Mouse (Mus musculus) stomach, embryonic 14.5 days (tissue): Measurements from ENCODE around the gene Gpr19. TPM values are rescaled to one million over a fixed set of nuclear protein-coding genes. Genes with fewer than 3 reads are reported as not detected.

ENCODE experiments used
- ATAC-seq: fragments of 200-750 bp; cut with Nextera tagmentation; 2 replicates; pipeline ENCODE4 v1.8.0; 2017; ENCODE audit warnings: low read depth, moderate TSS enrichment; ENCODE audit not compliant: insufficient number of reproducible peaks, insufficient read depth, low FRiP score
- H3K27ac ChIP-seq: fragments of 300-500 bp; sonication (generic); 2 replicates; pipeline ENCODE4 v1.5.1; 2014; ENCODE audit warnings: mild to moderate bottlenecking, low read length, moderate library complexity, mixed read lengths
- H3K27me3 ChIP-seq: fragments of 300-500 bp; sonication (generic); 2 replicates; pipeline ENCODE4 v1.6.1; 2014; ENCODE audit warnings: low read length, control low read depth, mixed read lengths; ENCODE audit not compliant: control insufficient read depth, insufficient read depth
- H3K36me3 ChIP-seq: fragments of 300-500 bp; sonication (generic); 2 replicates; pipeline ENCODE4 v1.6.1; 2014; ENCODE audit warnings: mild to moderate bottlenecking, control low read depth, low read length, moderate library complexity, mixed read lengths; ENCODE audit not compliant: control insufficient read depth, insufficient read depth
- H3K4me1 ChIP-seq: fragments of 300-500 bp; sonication (generic); 2 replicates; pipeline ENCODE4 v1.6.1; 2014; ENCODE audit warnings: low read length, control low read depth, mixed read lengths; ENCODE audit not compliant: control insufficient read depth, insufficient read depth
- H3K4me2 ChIP-seq: fragments of 300-500 bp; sonication (generic); replicated peaks from 2 replicates; pipeline ENCODE4 v1.6.1; 2014; ENCODE audit warnings: low read depth, low read length, control low read depth
- H3K4me3 ChIP-seq: fragments of 300-500 bp; sonication (generic); 2 replicates; pipeline ENCODE4 v1.5.1; 2014; ENCODE audit warnings: low read depth, low read length, control low read depth
- H3K9ac ChIP-seq: fragments of 300-500 bp; sonication (generic); replicated peaks from 2 replicates; pipeline ENCODE4 v1.6.1; 2014; ENCODE audit warnings: low read depth, mild to moderate bottlenecking, control low read depth, low read length, moderate library complexity, mixed read lengths
- H3K9me3 ChIP-seq: fragments of 300-500 bp; sonication (generic); 2 replicates; pipeline ENCODE4 v1.6.1; 2016; ENCODE audit warnings: low read depth, low read length, control low read depth; ENCODE audit not compliant: control insufficient read depth
- WGBS: fragments of 180-500 bp; shearing (Covaris S2); extraction: QIAGEN DNeasy Blood & Tissue Kit; methylation state at CpG from one replicate; pipeline ENCODE4 v1.1.7; 2014; 5-methylcytosine and 5-hydroxymethylcytosine counted together
- polyA plus RNA-seq: library from polyadenylated mRNA; unstranded; fragments of >200 nt; fragmentation: Nextera tagmentation; extraction: Ambion mirVana; gene quantifications from 2 replicates; pipeline ENCODE4 v1.2.1, GENCODE M21; 2014

Gene Gpr19
- polyA plus RNA-seq, 1 experiment from 2014 or later: 12.3 TPM

GRCm38 (mm10) chr6:134876795-134877194, 21.6 kb downstream of the Gpr19 start:
- 77% methylated on average over 6 of the region's 6 CpGs for WGBS
- ATAC-seq: no peak
- no peaks in the 10 kb centered on the region for H3K4me1 ChIP-seq
- H3K27ac ChIP-seq: no peak overlapping the region
- H3K9me3 ChIP-seq: no peaks in the 10 kb centered on the region
- no peak overlapping the region for H3K9ac ChIP-seq
- H3K36me3 ChIP-seq: no peaks in the 10 kb centered on the region
- H3K27me3 ChIP-seq: no peaks in the 10 kb centered on the region
- no peak overlapping the region for H3K4me3 ChIP-seq
- no peak overlapping the region for H3K4me2 ChIP-seq

GRCm38 (mm10) chr6:134873018-134873417, 25.4 kb downstream of the Gpr19 start:
- H3K27ac ChIP-seq: no peak overlapping the region
- 75% methylated on average over 2 of the region's 2 CpGs for WGBS
- no peak overlapping the region for H3K9ac ChIP-seq
- no peaks in the 10 kb centered on the region for H3K27me3 ChIP-seq
- no peaks in the 10 kb centered on the region for H3K9me3 ChIP-seq
- ATAC-seq: no peak
- H3K4me2 ChIP-seq: no peak overlapping the region
- H3K4me1 ChIP-seq: no peaks in the 10 kb centered on the region
- H3K36me3 ChIP-seq: no peaks in the 10 kb centered on the region
- H3K4me3 ChIP-seq: no peak overlapping the region

GRCm38 (mm10) chr6:134872236-134872635, 26.1 kb downstream of the Gpr19 start:
- no peak overlapping the region for H3K4me3 ChIP-seq
- H3K9ac ChIP-seq: no peak overlapping the region
- ATAC-seq: no peak
- H3K27ac ChIP-seq: no peak overlapping the region
- H3K27me3 ChIP-seq: no peaks in the 10 kb centered on the region
- H3K36me3 ChIP-seq: no peaks in the 10 kb centered on the region
- no peaks in the 10 kb centered on the region for H3K4me1 ChIP-seq
- WGBS: 84% methylated on average over 2 of the region's 2 CpGs
- no peak overlapping the region for H3K4me2 ChIP-seq
- H3K9me3 ChIP-seq: no peaks in the 10 kb centered on the region

GRCm38 (mm10) chr6:134870887-134871286, 27.5 kb downstream of the Gpr19 start:
- Histone ChIP-seq H3K27me3 (no peaks in the 10 kb centered on the region), H3K9me3 (no peaks in the 10 kb centered on the region), H3K4me3 (no peak overlapping the region), H3K36me3 (no peaks in the 10 kb centered on the region), H3K27ac (no peak overlapping the region), H3K4me1 (no peaks in the 10 kb centered on the region), H3K4me2 (no peak overlapping the region), H3K9ac (no peak overlapping the region)
- no peak for ATAC-seq
- 97% methylated on average over 4 of the region's 4 CpGs for WGBS

GRCm38 (mm10) chr6:134870209-134870742, 28.1 kb downstream of the Gpr19 start:
- Histone ChIP-seq H3K9me3 (no peaks in the 10 kb centered on the region), H3K27me3 (no peaks in the 10 kb centered on the region), H3K4me3 (no peak overlapping the region), H3K4me1 (no peaks in the 10 kb centered on the region), H3K4me2 (no peak overlapping the region), H3K9ac (no peak overlapping the region), H3K27ac (no peak overlapping the region), H3K36me3 (no peaks in the 10 kb centered on the region)
- no peak for ATAC-seq
- WGBS: 90% methylated on average over 12 of the region's 12 CpGs

- Histone ChIP-seq H3K9ac (no peak overlapping the region), H3K4me3 (no peak overlapping the region), H3K9me3 (no peaks in the 10 kb centered on the region), H3K27ac (no peak overlapping the region), H3K4me2 (no peak overlapping the region), H3K27me3 (no peaks in the 10 kb centered on the region), H3K36me3 (no peaks in the 10 kb centered on the region), H3K4me1 (peaks cover 4% of the 10 kb centered on the region; the same call in 1 of the 2 replicates)
- WGBS: 89% methylated on average over 3 of the region's 3 CpGs
- ATAC-seq: no peak
These were observed 31.1 kb downstream of the Gpr19 start for GRCm38 (mm10) chr6:134867325-134867724.

GRCm38 (mm10) chr6:134866113-134866512, 32.3 kb downstream of the Gpr19 start:
- Histone ChIP-seq H3K9ac (no peak overlapping the region), H3K4me1 (peaks cover 4% of the 10 kb centered on the region; the same call in 1 of the 2 replicates), H3K27me3 (no peaks in the 10 kb centered on the region), H3K4me2 (no peak overlapping the region), H3K27ac (no peak overlapping the region), H3K36me3 (no peaks in the 10 kb centered on the region), H3K4me3 (no peak overlapping the region), H3K9me3 (no peaks in the 10 kb centered on the region)
- ATAC-seq: no peak
- 88% methylated on average over 7 of the region's 7 CpGs for WGBS

GRCm38 (mm10) chr6:134863146-134863545, 35.2 kb downstream of the Gpr19 start:
- Histone ChIP-seq H3K27me3 (no peaks in the 10 kb centered on the region), H3K36me3 (no peaks in the 10 kb centered on the region), H3K4me2 (peak overlapping the region; percentile 40), H3K9ac (no peak overlapping the region), H3K4me3 (peak overlapping the region; percentile 15; the same call in 1 of the 2 replicates), H3K27ac (peak overlapping the region; percentile 52; the same call in 1 of the 2 replicates), H3K4me1 (peaks cover 8% of the 10 kb centered on the region; the same call in 1 of the 2 replicates), H3K9me3 (no peaks in the 10 kb centered on the region)
- under 1% methylated on average over 19 of the region's 19 CpGs for WGBS
- ATAC-seq: peak; percentile 68; the same call in 1 of the 2 replicates

- peak; percentile 65 for ATAC-seq
- Histone ChIP-seq H3K27me3 (no peaks in the 10 kb centered on the region), H3K9me3 (no peaks in the 10 kb centered on the region), H3K4me1 (peaks cover 8% of the 10 kb centered on the region; the same call in 1 of the 2 replicates), H3K36me3 (no peaks in the 10 kb centered on the region), H3K9ac (no peak overlapping the region), H3K27ac (peak overlapping the region; percentile 52; the same call in 1 of the 2 replicates), H3K4me3 (peak overlapping the region; percentile 15; the same call in 1 of the 2 replicates), H3K4me2 (peak overlapping the region; percentile 40)
- 15% methylated on average over 13 of the region's 13 CpGs for WGBS
These were observed 35.7 kb downstream of the Gpr19 start for GRCm38 (mm10) chr6:134862671-134863104.
